Mouse (Mus musculus): ENCODE measurements at regions not wholly inside any gene's neighbourhood (a gene's known extent, or its start where the extent isn't known, plus 50 kb on each side); places are given as distances from the start of the nearest gene placed in this dataset.

- Histone ChIP-seq H3K4me1 (ENCODE audit: control insufficient read depth, insufficient read depth, low read length) (no peaks in the 10 kb centered on the region), H3K4me2 (ENCODE audit: low read depth, severe bottlenecking) (no peak overlapping the region), H3K9ac (ENCODE audit: low read length) (no peak overlapping the region), H3K4me3 (ENCODE audit: low read depth, low read length) (no peak overlapping the region), H3K36me3 (ENCODE audit: control insufficient read depth, insufficient read depth, low read length) (no peaks in the 10 kb centered on the region), H3K9me3 (ENCODE audit: control insufficient read depth, low read length) (no peaks in the 10 kb centered on the region), H3K27me3 (ENCODE audit: control insufficient read depth, insufficient read depth, low read length) (no peaks in the 10 kb centered on the region), H3K27ac (replicated peaks; ENCODE audit: low read depth, low read length) (no peak overlapping the region)
- ATAC-seq (ENCODE audit: insufficient number of reproducible peaks, low FRiP score, low TSS enrichment, low read depth) = no peak
- WGBS = 77% methylated on average over 2 of the region's 2 CpGs
- DNase-seq (ENCODE audit: low spot score) = no peak
Observed at GRCm38 (mm10) chr12:46870130-46870529, 51.4 kb upstream of the Nova1 start.

All from limb, embryonic 11.5 days (tissue).